Mouse (Mus musculus) liver, adult 2 months (tissue): ENCODE results near the gene Pnpla5.

Experiments
- CTCF ChIP-seq: fragments of 200-500 bp; IDR thresholded peaks from 2 replicates; pipeline ENCODE4 v1.5.1; 2011; ENCODE audit warnings: low read depth, low read length, control low read depth
- POLR2A ChIP-seq: fragments of 200-500 bp; IDR thresholded peaks from 2 replicates; pipeline ENCODE4 v1.6.1; 2011; ENCODE audit warnings: low read length, control low read depth; ENCODE audit not compliant: insufficient read depth; ENCODE audit errors: extremely low read depth

GRCm38 (mm10) chr15:84094921-84095320 is 28.1 kb downstream of the Pnpla5 start:
- TF ChIP-seq POLR2A (no peak), CTCF (no peak)
